In genomic region chr12:49390926-49391304, GRCm38 (mm10) we compare ENCODE assay signal across 9 mouse cellular contexts. TPM values are rescaled to one million over a fixed set of nuclear protein-coding genes. Genes with fewer than 3 reads are reported as not detected.
DNase-seq lines count a peak whose midpoint lies in the region; ATAC-seq and TF ChIP-seq lines count a peak whose summit lies in the region.
"Had no signal": no experiment of that assay in that cellular context is flagged by ENCODE, and none has a peak within 500 bp of the region (broad histone marks: within the 10 kb centered on the region; RNA-seq: fewer than 3 reads in every experiment).

No protein-coding gene starts in this region.

- no peak for TF ChIP-seq CTCF in cortical plate, adult 2 months (IDR thresholded peaks at IDR 0.05; ENCODE audit: extremely low read depth, insufficient read depth, low read length)

- H3K9ac ChIP-seq in heart, embryonic 16.5 days (ENCODE audit: low read length), result no peak overlapping the region
- H3K9ac ChIP-seq in hindbrain, embryonic 11.5 days (ENCODE audit: low read depth, low read length), result no peak overlapping the region
- peak overlapping the region; percentile 47 for H3K9ac ChIP-seq in midbrain, embryonic 13.5 days (replicated peaks)

- H3K9me3 ChIP-seq in heart, embryonic 16.5 days (replicated peaks; ENCODE audit: control insufficient read depth, low read length), result no peaks in the 10 kb centered on the region
- no peaks in the 10 kb centered on the region for H3K9me3 ChIP-seq in hindbrain, embryonic 11.5 days (ENCODE audit: control insufficient read depth, low read length)
- no peaks in the 10 kb centered on the region for H3K9me3 ChIP-seq in midbrain, embryonic 13.5 days

- H3K27me3 ChIP-seq in heart, embryonic 16.5 days (ENCODE audit: control insufficient read depth, insufficient read depth, low read length), result peaks cover 60% of the 10 kb centered on the region
- H3K27me3 ChIP-seq in hindbrain, embryonic 11.5 days (ENCODE audit: control insufficient read depth, insufficient read depth, low read length), result peaks cover 61% of the 10 kb centered on the region
- peaks cover 75% of the 10 kb centered on the region for H3K27me3 ChIP-seq in midbrain, embryonic 13.5 days

- DNase-seq in heart, postnatal 4 days, result no peak
- peak; percentile 64 for DNase-seq in hindbrain, embryonic 11.5 days (ENCODE audit: low spot score)
- no peak for DNase-seq in cerebellum, adult 11 months

- no peak for TF ChIP-seq POLR2A in cortical plate, adult 2 months (IDR thresholded peaks at IDR 0.05; ENCODE audit: extremely low read depth, insufficient read depth, low read length)

- H3K4me1 ChIP-seq in heart, embryonic 16.5 days (ENCODE audit: control insufficient read depth, insufficient read depth, low read length), result no peaks in the 10 kb centered on the region
- peaks cover 1% of the 10 kb centered on the region; the same call in 1 of the 2 replicates for H3K4me1 ChIP-seq in cortical plate, adult 2 months (ENCODE audit: control insufficient read depth, insufficient read depth, low read length)
- H3K4me1 ChIP-seq in hindbrain, embryonic 11.5 days (replicated peaks; ENCODE audit: control insufficient read depth, insufficient read depth, low read length), result peaks cover 5% of the 10 kb centered on the region
- peaks cover 8% of the 10 kb centered on the region; the same call in 1 of the 2 replicates for H3K4me1 ChIP-seq in midbrain, embryonic 13.5 days (replicated peaks)

- H3K27ac ChIP-seq in heart, embryonic 16.5 days (ENCODE audit: low read length), result no peak overlapping the region
- peak overlapping the region; percentile 99 for H3K27ac ChIP-seq in cortical plate, adult 2 months (ENCODE audit: insufficient read depth, low read length)
- no peak overlapping the region for H3K27ac ChIP-seq in hindbrain, embryonic 11.5 days (ENCODE audit: low read depth, low read length)
- peak overlapping the region; percentile 47; the same call in 1 of the 2 replicates for H3K27ac ChIP-seq in midbrain, embryonic 13.5 days

- H3K4me2 ChIP-seq in heart, embryonic 16.5 days (ENCODE audit: low read depth, low read length), result peak overlapping the region; percentile 39
- H3K4me2 ChIP-seq in hindbrain, embryonic 11.5 days (replicated peaks; ENCODE audit: low read depth, low read length), result peak overlapping the region; percentile 39
- peak overlapping the region; percentile 54 for H3K4me2 ChIP-seq in midbrain, embryonic 13.5 days (replicated peaks)

- no peak for ATAC-seq in heart, embryonic 16.5 days (replicated peaks; ENCODE audit: extremely low read depth, insufficient read depth, low FRiP score)
- peak; percentile 31 for ATAC-seq in hindbrain, embryonic 11.5 days (ENCODE audit: low FRiP score)
- peak; percentile 19; the same call in 1 of the 2 replicates for ATAC-seq in midbrain, embryonic 13.5 days
- ATAC-seq in CD4-positive, CD25-positive, alpha-beta regulatory T cell, adult 4 months, result no peak
- no peak for ATAC-seq in granulocyte monocyte progenitor cell, adult 5-6 weeks (replicated peaks; ENCODE audit: poor library complexity, severe bottlenecking)

- H3K36me3 ChIP-seq in heart, embryonic 16.5 days (ENCODE audit: control insufficient read depth, insufficient read depth), result no peaks in the 10 kb centered on the region
- no peaks in the 10 kb centered on the region for H3K36me3 ChIP-seq in hindbrain, embryonic 11.5 days (ENCODE audit: control insufficient read depth, insufficient read depth, low read length)
- H3K36me3 ChIP-seq in midbrain, embryonic 13.5 days, result no peaks in the 10 kb centered on the region

- WGBS in heart, embryonic 16.5 days, result 3% methylated on average over 9 of the region's 9 CpGs
- WGBS in hindbrain, embryonic 11.5 days, result 2% methylated on average over 9 of the region's 9 CpGs
- WGBS in midbrain, embryonic 13.5 days, result 1% methylated on average over 9 of the region's 9 CpGs

- peak overlapping the region; percentile 34 for H3K4me3 ChIP-seq in heart, embryonic 16.5 days (ENCODE audit: low read length)
- peak overlapping the region; percentile 50 for H3K4me3 ChIP-seq in cortical plate, adult 2 months (ENCODE audit: insufficient read depth, low read length)
- peak overlapping the region; percentile 25 for H3K4me3 ChIP-seq in hindbrain, embryonic 11.5 days (ENCODE audit: low read depth, low read length)
- H3K4me3 ChIP-seq in midbrain, embryonic 13.5 days (replicated peaks), result peak overlapping the region; percentile 32
- H3K4me3 ChIP-seq: erythroblast, embryonic 14.5 days had no signal

RNA-seq across cellular contexts. Expression of gene Gm43517, which starts 5.9 kb away (rescaled TPM):
- polyA plus RNA-seq in heart, embryonic 16.5 days (2015; fragmentation: Nextera tagmentation; extraction: Ambion mirVana), result not detected in 2 replicates
- not detected for total RNA-seq in heart, postnatal 4 days (2021)
- polyA plus RNA-seq in cortical plate, adult 2 months (2012; rRNA removed), result 2.1 and 2.3 TPM in 2 replicates
- polyA plus RNA-seq in hindbrain, embryonic 11.5 days (2014; fragmentation: Nextera tagmentation; extraction: Ambion mirVana), result 0.08 TPM in 1 of 2 replicates, not detected in the other
- polyA plus RNA-seq in midbrain, embryonic 13.5 days (2015; fragmentation: Nextera tagmentation; extraction: Ambion mirVana), result 0.15 TPM in 1 of 2 replicates, not detected in the other
- not detected for polyA plus RNA-seq in CD4-positive, CD25-positive, alpha-beta regulatory T cell, adult 4 months (2017; shearing (Covaris generic))
- total RNA-seq in granulocyte monocyte progenitor cell, adult 5-6 weeks (2014; fragmentation: Nextera tagmentation), result not detected in 2 replicates
- not detected in 2 replicates for total RNA-seq in granulocyte monocyte progenitor cell, adult 5-6 weeks (2017)
- polyA plus RNA-seq: erythroblast, embryonic 14.5 days had no signal

RNA-seq across cellular contexts. Expression of gene Foxg1, which starts 8.5 kb away (rescaled TPM):
- polyA plus RNA-seq in heart, embryonic 16.5 days (2015; fragmentation: Nextera tagmentation; extraction: Ambion mirVana), result 0.12 and 0.38 TPM in 2 replicates
- under 1 TPM in 1 of 2 experiments, not detected in 1; 0.12 TPM for total RNA-seq in heart, postnatal 4 days (2021)
- polyA plus RNA-seq in cortical plate, adult 2 months (2012; rRNA removed), result 61.2 and 63.1 TPM in 2 replicates
- polyA plus RNA-seq in hindbrain, embryonic 11.5 days (2014; fragmentation: Nextera tagmentation; extraction: Ambion mirVana), result 0.39 and 0.49 TPM in 2 replicates
- 0.63 and 6.4 TPM in 2 replicates for polyA plus RNA-seq in midbrain, embryonic 13.5 days (2015; fragmentation: Nextera tagmentation; extraction: Ambion mirVana)
- polyA plus RNA-seq in CD4-positive, CD25-positive, alpha-beta regulatory T cell, adult 4 months (2017; shearing (Covaris generic)), result not detected
- total RNA-seq in granulocyte monocyte progenitor cell, adult 5-6 weeks (2014; fragmentation: Nextera tagmentation), result not detected in 2 replicates
- total RNA-seq in granulocyte monocyte progenitor cell, adult 5-6 weeks (2017), result not detected in 2 replicates

Comparison
In these comparisons a context has a peak if more than half of its experiments do, and no peak if none do; other contexts are left out.
1. ATAC-seq: peak in hindbrain, embryonic 11.5 days (single experiment) and midbrain, embryonic 13.5 days (single experiment); none in heart, embryonic 16.5 days (single experiment), CD4-positive, CD25-positive, alpha-beta regulatory T cell, adult 4 months (single experiment) and granulocyte monocyte progenitor cell, adult 5-6 weeks (single experiment).
2. H3K27ac ChIP-seq: peak in cortical plate, adult 2 months (single experiment) and midbrain, embryonic 13.5 days (single experiment); none in heart, embryonic 16.5 days (single experiment) and hindbrain, embryonic 11.5 days (single experiment).
3. Peak in every context shown above with its lines, with median percentiles within 50 percentile points of each other: H3K4me2 ChIP-seq and H3K4me3 ChIP-seq.